Mouse (Mus musculus) gastrocnemius, postnatal 36 days (tissue): ENCODE data around the gene Rln1. TPM values are rescaled to one million over a fixed set of nuclear protein-coding genes. Genes with fewer than 3 reads are reported as not detected.

Source experiments
- DNase-seq, 2 experiments: peaks; one replicate each; pipeline ENCODE4 v3.0.0; 2022
- intact Hi-C: fragments of 180-260 bp; cut with DNase I; formaldehyde crosslinking; loops from one replicate; pipeline ENCODE4 v1.15.1; 2025
- total RNA-seq, 2 experiments: library from RNA; stranded (reverse); gene quantifications; 2 replicates each; pipeline ENCODE4 v1.2.3; 2021

Rln1 gene
- total RNA-seq, 2 experiments from 2014 or later: not detected

GRCm38 (mm10) chr19:29308832-29309231, 25.6 kb downstream of the Rln1 start:
- DNase-seq: no peak
- intact Hi-C loops: no loop called here

- intact Hi-C loops: no loop called here
- no peak for DNase-seq
These were observed 32.4 kb downstream of the Rln1 start for GRCm38 (mm10) chr19:29302119-29302518.

GRCm38 (mm10) chr19:29300919-29301318, 33.6 kb downstream of the Rln1 start:
- no peak for DNase-seq
- intact Hi-C loops: no loop called here

GRCm38 (mm10) chr19:29297366-29297765, 37.1 kb downstream of the Rln1 start:
- intact Hi-C loops: no loop called here
- DNase-seq: no peak

- no peak for DNase-seq
- intact Hi-C loops: no loop called here
These were observed 38.3 kb downstream of the Rln1 start for GRCm38 (mm10) chr19:29296166-29296565.

DNA sequence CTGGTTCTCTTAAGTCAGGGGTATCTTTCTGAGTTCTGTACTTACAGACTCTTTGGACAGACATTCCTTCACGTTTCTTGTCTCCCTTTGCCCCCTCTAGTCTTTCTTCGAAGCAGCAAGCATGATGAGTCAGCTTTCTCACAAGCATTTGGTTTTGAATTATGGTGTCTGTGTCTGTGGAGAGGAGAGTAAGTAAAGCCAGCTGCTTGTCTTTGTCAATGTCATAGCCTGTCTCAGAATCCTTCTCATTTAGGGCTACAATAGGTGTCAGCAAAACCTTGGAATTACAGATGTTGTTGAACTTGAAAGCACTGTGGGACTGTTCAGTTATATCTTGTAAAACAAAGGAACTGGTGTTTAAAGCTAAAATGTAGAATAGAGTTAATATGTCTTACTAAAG, 39.7 kb downstream of the Rln1 start:
- intact Hi-C loops: no loop called here
- no peak for DNase-seq

DNA sequence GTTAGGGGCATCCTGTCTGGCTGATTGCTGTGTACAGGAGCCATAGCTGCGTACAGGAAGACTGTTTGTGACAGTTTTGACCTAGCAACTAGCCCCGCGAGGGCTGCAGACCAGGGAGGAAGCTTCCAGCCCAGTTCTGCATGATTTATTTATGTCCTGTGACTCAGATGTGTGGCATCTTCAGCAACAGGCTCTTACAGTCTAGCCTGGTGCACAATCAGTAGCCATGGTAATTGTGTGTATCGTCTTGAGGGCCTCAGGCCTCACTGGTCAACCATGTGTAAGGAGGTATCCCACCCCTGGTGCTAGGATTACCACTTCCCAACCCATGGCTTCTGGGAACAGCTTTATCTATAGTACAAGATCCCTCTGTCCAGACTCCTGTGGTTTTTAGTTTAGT, 41.9 kb downstream of the Rln1 start:
- intact Hi-C loops: no loop called here

GRCm38 (mm10) chr19:29291532-29291931, 42.9 kb downstream of the Rln1 start:
- no peak for DNase-seq
- intact Hi-C loops: no loop called here

More for the DNA sequence above, 41.9 kb downstream of the Rln1 start:
- no peak for DNase-seq

DNA sequence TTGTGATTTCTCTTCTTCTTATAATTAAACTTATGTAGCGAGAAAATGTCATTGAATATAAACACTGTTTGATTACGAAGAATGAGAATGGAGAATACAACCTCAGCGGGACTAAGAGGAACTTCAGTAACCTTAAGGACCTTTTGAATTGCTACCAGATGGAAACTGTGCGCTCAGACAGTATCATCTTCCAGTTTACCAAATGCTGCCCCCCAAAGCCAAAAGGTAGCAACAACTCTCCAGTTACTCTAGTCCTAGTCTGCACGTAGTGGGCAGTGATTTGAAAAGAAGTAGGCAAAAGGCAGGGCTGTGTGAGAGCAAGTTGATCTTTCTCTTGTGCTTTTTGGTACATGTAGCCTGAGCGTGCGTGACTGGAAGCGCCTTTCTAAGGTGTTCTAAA, 46.6 kb downstream of the Rln1 start:
- intact Hi-C loops: no loop called here
- no peak for DNase-seq

- DNase-seq: no peak
- intact Hi-C loops: no loop called here
These were observed 49.0 kb downstream of the Rln1 start for GRCm38 (mm10) chr19:29285451-29285869.

Other genes starting within 250 kb of the Rln1 start
- gene Rcl1, start 233.3 kb downstream of the Rln1 start, total RNA-seq: 10 to 100 TPM in 1 of 2 experiments, 1 to 10 TPM in 1; 4.8 to 11.0 TPM
- 10 to 100 TPM; 29.5 to 30.6 TPM for gene Jak2, start 82.8 kb downstream of the Rln1 start, total RNA-seq
- gene Insl6, start 9.3 kb downstream of the Rln1 start, total RNA-seq: not detected
- gene Plgrkt, start 32.7 kb upstream of the Rln1 start, total RNA-seq: 10 to 100 TPM; 15.5 to 17.4 TPM
- gene Cd274, start 32.8 kb upstream of the Rln1 start, total RNA-seq: under 1 TPM; 0.52 to 0.61 TPM
- gene Pdcd1lg2, start 76.2 kb upstream of the Rln1 start, total RNA-seq: not detected
- gene Ric1, start 187.6 kb upstream of the Rln1 start, total RNA-seq: 10 to 100 TPM; 22.9 to 23.2 TPM